Mouse (Mus musculus): ENCODE measurements around the gene F2r.

DNA sequence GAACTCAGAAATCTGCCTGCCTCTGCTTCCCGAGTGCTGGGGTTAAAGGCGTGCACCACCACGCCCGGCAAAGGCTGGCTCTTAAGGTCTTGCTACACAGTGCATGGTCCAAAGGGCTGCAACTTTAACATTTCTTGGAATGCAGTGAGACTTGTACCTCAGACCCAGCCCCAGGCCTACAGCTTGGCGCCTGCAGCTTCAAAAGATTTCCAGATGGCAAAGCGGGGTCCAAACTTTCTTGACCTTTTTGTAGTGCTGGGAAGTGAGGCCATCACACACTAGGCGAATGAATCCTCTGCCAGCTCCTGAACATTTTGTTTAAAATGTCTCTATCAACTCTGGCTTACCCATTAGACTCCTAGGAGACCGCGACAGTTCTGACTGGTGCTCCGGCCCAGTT is 20.7 kb downstream of the F2r start:
- TF ChIP-seq CTCF (IDR thresholded peaks at IDR 0.05; ENCODE audit: low read depth) (no peak), EP300 (optimal IDR thresholded peaks at IDR 0.05) (no peak)
